Mouse (Mus musculus) kidney, adult 2 months (tissue): ENCODE data around the gene Olfr971.

ENCODE experiments used
- CTCF ChIP-seq: fragments of 200-500 bp; conservative IDR thresholded peaks from 2 replicates; pipeline ENCODE4 v1.5.1; 2011; ENCODE audit warnings: low read depth, mild to moderate bottlenecking, control low read depth, low read length, moderate library complexity, mixed read lengths; ENCODE audit not compliant: insufficient read depth, insufficient read length
- POLR2A ChIP-seq: fragments of 200-500 bp; IDR thresholded peaks from one replicate; pipeline ENCODE4 v1.6.1; 2011; ENCODE audit warnings: low read depth, low read length, control low read depth

DNA sequence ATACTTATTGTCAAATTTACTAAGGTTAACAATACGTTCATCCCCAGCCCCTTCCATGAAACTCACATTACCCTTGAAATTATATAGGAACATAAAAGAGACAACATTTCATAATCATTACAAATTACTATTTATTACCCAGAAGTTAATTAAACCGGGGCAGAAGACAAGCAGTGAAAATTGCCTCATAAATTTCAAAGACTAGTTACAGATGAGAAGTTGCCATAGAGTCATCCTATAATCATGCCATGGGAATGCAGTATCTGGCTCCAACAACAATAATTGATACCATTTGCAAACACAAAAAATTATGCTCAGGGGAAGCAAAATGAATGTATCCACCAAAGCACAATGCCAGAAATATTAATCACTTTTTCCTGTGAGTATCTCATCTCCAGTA, 46.1 kb upstream of the Olfr971 start, which contains the start of gene Olfr969:
- TF ChIP-seq CTCF (no peak), POLR2A (no peak)
